Mouse (Mus musculus) thymus, postnatal 25 days (tissue): ENCODE results near the gene Glis1.
A peak's percentile ranks its signal among the peaks of the same experiment; 100 is the strongest.

Source experiments
- DNase-seq: peaks from one replicate; pipeline ENCODE4 v3.0.0; 2022

The Glis1 gene

GRCm38 (mm10) chr4:107636099-107636498 is 201.7 kb downstream of the Glis1 start:
- no peak for DNase-seq

- peak; percentile 32 for DNase-seq
Observed at GRCm38 (mm10) chr4:107637670-107638069, 203.3 kb downstream of the Glis1 start.

GRCm38 (mm10) chr4:107638303-107638702 is 203.9 kb downstream of the Glis1 start:
- no peak for DNase-seq

- no peak for DNase-seq
Observed at GRCm38 (mm10) chr4:107641624-107642023, 207.2 kb downstream of the Glis1 start.

- DNase-seq: no peak
Observed at GRCm38 (mm10) chr4:107648959-107649485, 214.6 kb downstream of the Glis1 start.

GRCm38 (mm10) chr4:107651021-107651496 is 216.7 kb downstream of the Glis1 start:
- DNase-seq: no peak

GRCm38 (mm10) chr4:107652598-107653279 is 218.3 kb downstream of the Glis1 start:
- peak; percentile 38 for DNase-seq

- no peak for DNase-seq
Observed at GRCm38 (mm10) chr4:107653280-107653643, 218.9 kb downstream of the Glis1 start.

- DNase-seq: no peak
Observed at GRCm38 (mm10) chr4:107660649-107661048, 226.3 kb downstream of the Glis1 start.

GRCm38 (mm10) chr4:107668514-107668913 is 234.1 kb downstream of the Glis1 start:
- DNase-seq: no peak

GRCm38 (mm10) chr4:107670731-107671130 is 236.3 kb downstream of the Glis1 start:
- no peak for DNase-seq

- DNase-seq: peak; percentile 88
Observed at GRCm38 (mm10) chr4:107673638-107674321, 239.4 kb downstream of the Glis1 start.

- DNase-seq: no peak
Observed at GRCm38 (mm10) chr4:107674322-107674644, 239.9 kb downstream of the Glis1 start.

- no peak for DNase-seq
Observed at GRCm38 (mm10) chr4:107675645-107676044, 241.3 kb downstream of the Glis1 start.

GRCm38 (mm10) chr4:107680311-107681098 is 246.1 kb downstream of the Glis1 start:
- no peak for DNase-seq

- no peak for DNase-seq
Observed at GRCm38 (mm10) chr4:107681099-107681849, 246.9 kb downstream of the Glis1 start.

GRCm38 (mm10) chr4:107683006-107683756 is 248.8 kb downstream of the Glis1 start:
- no peak for DNase-seq

GRCm38 (mm10) chr4:107684130-107684529 is 249.7 kb downstream of the Glis1 start, which contains the start of gene Dmrtb1:
Gene Dmrtb1 (minus strand): TSS chr4:107684230.
- DNase-seq: no peak
